Mouse (Mus musculus): ENCODE data around the gene Phldb2.

Gene Phldb2

DNA sequence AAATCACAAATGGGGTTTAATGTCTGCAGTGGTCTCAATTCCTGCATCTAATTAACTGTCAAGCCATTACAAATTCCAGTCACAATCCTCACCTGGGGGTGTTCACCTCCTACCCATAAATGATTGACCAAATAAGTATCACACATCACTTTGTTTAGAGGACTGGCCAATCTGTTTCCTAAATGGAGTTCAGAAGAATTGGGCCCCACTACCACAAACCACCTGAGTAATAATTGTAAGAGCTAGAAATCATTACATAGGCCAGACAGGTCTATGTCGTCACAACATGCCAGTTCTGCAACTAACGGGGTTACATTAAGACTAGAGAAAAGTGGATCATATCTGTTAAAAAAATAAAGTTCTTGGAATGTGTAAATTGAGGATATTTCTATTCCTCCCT, 1.4 kb downstream of the Phldb2 start:
- DNase-seq (ENCODE audit: low spot score): no peak

DNA sequence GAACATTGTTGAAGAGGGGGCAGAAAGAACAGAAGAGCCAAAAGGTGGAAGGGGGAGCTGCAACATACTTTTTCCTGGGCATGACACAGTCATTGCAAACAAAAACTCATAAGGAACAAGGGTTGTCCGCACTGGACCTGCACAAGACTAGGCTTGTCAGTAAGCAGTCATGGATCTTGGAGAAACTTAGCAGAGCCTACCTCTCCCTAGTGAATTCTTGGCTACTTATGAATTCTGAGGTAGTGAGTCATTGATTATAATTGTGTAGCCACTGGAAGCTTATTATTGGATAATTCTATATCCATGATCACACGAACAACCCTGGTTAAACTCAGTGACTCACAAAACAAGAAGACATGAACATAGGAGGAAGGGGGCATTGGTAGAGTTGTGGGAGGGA, 7.1 kb downstream of the Phldb2 start:
- peak; percentile 40 for DNase-seq (ENCODE audit: low spot score)

DNA sequence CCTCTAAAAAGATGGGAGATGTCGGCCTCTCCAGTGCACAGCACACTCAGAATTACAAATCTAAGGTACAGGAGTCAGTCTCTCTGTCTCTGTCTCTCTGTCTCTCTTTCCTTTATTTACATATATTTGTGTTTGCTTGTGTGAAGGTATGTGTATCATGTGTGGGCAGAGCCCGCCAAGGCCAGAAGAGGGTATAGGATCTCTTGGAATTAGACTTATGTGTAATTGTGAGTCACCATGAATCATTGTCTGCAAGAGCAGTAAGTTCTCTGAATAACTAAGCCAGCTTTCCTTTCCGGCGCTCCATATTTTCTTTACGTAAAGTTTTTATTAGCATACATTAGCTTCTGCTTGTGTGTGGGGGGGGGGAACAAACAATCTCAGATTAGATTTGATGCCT, 7.7 kb downstream of the Phldb2 start:
- DNase-seq (ENCODE audit: low spot score): no peak

DNA sequence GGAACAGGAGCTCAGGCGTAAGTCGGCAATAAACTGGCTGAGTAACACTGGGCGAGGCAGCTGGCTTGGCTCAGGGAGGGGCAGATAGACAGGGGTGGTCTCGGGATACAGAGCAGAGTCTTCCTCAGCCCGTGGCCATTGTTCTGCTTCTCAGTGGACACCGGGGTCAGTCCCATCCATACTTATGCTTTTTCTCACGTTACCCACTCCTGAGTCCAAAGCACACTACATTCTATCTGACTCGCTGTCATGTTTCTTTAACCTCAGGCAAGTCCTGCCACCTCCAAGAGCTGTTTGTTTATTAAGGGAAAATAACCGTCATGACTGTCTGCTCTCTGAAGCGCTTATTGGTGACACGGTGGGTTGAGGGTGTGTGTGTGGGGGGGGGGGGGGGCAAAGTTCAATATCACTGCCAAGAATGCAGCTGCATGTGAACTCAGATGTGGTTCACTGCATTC, 8.2 kb downstream of the Phldb2 start:
- DNase-seq (ENCODE audit: low spot score): no peak

DNA sequence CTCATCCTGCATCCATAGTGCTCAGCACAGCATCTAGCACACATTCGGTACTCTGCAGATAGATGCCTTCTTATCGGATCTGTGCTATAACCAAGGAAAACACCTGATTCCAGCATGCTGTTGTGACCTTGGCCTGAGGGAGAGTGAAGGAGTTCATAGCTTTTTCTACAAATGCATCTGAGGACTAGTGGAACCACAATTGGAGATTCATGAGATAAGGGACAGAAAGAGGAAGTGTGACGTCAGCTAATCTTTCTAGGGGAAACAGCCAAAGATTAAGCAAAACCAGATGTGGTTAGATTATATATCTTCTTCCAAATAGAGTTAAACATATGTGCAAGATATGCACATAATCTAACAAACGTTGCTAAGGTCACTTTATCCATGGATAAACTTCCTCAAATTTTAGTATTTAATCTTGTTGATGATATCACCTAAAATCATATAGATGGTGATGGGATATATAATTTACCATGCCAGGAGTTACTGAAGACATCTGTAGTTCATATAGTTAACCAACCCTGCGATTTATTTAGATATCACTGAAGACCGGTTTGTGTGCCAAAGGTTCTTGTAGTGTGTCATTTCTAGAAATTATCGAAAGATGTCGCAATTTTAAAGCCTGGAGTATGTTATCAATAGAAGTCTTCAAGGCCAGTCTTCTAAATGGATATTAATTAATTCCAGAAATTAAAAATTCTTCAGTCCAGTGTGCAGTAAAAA, 11.1 kb downstream of the Phldb2 start:
- no peak for DNase-seq (ENCODE audit: low spot score)

DNA sequence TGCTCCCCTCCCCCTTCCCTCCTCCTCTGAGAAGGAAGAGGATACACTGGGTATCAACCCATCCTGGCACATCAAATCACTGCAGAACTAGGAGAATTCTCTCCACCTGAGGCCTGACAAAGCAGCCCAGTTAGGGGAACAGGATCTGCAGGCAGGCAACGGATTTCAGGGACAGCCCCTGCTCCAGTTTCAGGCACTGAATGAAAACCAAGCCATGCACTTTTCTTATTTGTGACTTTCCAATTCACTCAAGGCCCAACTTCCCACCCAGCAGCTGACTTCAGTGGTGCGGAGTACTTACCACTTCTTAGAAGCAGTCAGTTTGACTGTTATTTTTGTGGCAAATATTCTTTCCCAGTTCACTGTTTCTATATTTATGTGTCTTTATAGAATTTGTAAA, 12.7 kb downstream of the Phldb2 start:
- no peak for DNase-seq (ENCODE audit: low spot score)

DNA sequence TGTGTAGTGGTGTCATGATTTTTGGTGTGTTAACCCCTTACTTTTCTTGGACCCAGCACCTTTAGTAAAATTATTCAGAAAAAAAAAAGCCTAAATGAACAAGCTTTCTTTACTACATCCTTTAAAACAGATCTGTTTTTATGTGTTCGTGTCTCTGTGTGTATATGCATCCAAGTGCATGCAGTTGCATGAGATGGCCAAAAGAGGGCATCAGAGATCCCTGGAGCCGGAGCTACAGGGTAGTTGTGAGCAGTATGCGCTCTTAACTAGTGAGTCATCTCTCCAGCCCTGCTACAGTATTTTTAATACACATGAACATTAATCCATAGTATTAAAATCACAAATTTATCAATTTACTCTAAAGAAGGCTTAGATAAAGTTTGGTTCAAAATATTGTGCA, 14.0 kb downstream of the Phldb2 start:
- DNase-seq (ENCODE audit: low spot score): no peak

DNA sequence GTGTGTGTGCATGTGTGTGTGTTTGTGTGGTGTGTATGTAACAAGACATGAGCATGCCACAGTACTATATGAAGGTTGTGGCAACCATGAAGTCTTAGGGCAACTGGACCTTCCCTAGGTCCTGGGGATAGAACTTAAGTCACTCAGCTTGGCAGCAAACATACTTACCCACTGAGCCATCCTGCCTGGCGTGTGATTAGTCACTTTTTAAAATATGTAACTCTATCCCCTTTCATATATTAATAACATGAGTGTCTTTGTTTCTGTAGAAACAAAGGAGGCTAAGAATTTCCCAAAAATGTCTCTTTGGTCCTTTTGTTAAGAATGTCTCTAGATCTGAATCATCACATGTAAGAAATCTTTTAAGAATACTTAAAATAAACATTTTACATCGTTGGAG, 16.0 kb downstream of the Phldb2 start:
- no peak for DNase-seq (ENCODE audit: low spot score)

DNA sequence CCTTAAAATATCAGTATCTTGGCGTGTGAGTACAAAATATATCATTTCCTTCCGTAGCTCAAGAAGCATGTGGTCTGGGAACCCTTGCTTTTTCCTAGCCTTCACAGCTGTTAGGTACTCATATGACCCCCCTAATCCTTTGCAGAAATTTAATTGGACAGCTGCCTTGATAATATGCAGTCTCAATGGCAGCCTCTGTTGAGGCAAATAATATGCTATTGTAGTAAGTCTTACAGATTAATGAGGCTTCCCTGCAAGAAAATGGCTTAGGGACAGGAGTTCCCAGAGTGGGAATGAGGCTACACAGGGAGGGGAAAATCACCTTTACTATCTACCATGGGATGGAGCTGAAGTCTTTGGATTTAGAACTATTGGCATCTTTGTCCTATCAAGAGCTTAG, 16.9 kb downstream of the Phldb2 start:
- no peak for DNase-seq (ENCODE audit: low spot score)

DNA sequence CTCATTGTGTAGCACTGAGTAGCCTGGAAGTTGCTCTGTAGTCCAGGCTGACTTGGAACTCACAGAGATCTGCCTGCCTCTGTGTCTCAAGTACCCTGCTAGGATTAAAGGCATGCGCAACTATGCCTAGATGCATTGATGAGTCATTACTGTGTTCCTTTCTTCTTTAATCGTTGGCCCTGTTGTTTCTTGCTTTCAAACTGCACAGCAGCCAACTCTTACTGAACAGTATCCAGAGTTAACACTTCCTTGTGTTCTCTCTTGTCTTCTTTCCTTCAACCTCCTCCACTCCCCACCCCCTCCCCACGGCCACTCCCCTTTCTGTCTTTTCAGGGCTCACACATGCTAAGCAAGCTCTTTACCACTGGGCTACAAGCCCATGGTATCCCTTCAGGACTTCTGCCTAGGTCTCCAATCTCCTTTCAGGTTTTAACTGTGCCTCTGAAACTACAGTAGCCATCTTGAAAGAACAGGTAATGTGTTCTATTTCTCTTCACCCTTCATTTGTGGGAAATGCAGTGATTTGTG, 17.4 kb downstream of the Phldb2 start:
- no peak for DNase-seq (ENCODE audit: low spot score)

DNA sequence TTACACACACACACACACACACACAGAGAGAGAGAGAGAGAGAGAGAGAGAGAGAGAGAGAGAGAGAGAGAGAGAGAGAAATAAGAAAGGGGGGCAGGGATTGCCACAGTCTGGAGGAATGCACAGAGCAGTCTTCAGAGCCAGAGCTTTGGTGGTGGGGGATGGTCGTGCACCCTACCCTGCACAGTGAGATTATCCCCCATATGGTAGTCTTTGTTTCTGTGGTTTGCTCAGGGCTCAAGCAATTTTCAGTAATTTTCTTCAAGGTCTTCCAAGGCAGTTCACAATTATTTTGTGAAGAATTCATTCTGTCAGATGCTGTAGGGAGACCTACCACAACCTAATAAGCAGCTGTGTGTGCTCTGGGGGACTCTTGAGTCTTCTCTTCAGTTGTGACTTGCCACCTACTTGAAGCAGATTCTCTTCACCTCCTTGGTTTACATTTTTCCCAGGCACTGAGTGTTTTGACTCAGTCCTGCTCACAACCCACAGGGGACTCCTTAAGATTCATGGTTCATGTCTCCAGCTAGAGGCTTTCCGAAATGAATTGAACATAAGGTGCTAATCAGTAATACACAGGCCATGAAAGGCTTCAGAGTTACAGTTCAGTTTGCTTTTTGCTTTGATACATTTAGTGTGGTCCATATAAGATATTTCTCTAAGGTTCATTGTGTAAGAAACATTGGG, 18.5 kb downstream of the Phldb2 start:
- no peak for DNase-seq (ENCODE audit: low spot score)

DNA sequence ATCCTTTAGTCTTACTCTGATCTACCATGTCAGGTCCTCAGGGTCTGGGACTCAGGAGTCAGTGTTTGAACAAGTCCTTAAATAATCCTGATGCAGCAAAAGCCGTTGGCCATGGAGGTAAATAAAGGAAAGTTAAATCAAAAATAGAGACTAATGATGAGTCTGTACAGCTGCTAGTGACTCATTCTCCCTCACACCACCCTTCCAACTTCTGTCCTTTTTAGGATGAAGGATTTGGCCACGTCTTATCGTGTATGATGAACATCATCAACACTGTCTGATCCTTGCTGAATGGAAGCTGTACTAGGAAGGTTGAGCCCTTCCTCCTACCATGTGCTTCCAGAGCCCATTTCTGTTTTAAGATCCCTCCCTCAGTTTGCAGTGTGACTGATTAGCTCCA, 23.1 kb downstream of the Phldb2 start:
- no peak for DNase-seq (ENCODE audit: low spot score)

DNA sequence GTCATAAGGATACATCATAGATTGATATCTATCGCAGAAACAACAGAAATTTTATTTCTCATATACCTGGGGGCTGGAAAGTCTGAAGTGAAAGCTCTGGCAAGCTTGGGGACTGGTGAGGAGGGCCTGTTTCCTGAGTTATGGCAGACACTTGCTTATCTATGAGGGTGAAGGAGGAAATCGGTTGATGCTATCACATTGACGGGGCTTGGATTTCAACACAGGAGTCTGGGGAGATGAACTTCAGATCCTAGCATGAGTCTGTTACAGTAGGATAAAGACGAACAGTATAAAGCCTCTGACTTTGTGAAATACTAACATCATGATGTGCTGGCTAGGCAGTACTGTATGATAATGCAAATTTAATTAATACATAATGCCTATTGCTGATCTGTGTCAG, 25.3 kb downstream of the Phldb2 start:
- DNase-seq (ENCODE audit: low spot score): no peak

DNA sequence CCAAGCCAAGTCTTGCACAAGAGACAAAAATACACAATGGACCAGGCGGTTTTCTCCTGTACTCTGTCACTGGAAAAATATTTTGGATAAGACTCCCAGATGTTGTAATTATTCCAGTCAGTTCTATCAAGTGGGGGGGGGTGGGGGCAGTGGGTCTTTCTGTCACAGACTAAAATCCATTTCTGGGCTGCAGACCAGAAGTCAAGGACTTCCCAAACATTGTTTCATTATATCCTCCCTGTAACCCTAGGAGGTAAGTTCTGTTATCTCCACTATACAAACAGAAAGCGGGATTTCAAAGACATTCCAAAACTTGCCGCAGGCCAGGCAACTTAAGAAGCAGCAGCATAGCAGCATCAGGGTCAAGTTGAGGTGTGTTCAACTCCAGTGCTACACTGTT, 25.8 kb downstream of the Phldb2 start:
- no peak for DNase-seq (ENCODE audit: low spot score)

DNA sequence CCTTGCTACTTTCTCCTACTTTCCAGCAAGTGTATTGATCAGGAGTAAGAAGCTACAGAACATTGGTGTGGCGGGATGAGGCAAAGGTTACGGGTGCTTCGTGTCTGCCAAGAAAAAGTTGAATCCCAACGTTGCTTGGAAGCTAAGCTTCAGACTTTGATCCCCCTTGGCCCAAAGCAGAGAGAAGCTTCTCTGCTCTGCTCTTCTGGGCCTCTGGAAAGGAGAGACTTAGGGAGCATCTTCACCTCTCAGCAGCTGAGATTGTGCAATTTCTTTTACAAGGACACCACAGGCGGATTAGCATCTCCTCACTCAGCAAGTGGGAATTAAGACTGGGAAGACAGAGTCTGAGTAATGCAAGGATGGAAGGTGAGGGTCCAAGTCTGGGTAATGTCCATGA, 26.5 kb downstream of the Phldb2 start:
- DNase-seq (ENCODE audit: low spot score): peak; percentile 13

DNA sequence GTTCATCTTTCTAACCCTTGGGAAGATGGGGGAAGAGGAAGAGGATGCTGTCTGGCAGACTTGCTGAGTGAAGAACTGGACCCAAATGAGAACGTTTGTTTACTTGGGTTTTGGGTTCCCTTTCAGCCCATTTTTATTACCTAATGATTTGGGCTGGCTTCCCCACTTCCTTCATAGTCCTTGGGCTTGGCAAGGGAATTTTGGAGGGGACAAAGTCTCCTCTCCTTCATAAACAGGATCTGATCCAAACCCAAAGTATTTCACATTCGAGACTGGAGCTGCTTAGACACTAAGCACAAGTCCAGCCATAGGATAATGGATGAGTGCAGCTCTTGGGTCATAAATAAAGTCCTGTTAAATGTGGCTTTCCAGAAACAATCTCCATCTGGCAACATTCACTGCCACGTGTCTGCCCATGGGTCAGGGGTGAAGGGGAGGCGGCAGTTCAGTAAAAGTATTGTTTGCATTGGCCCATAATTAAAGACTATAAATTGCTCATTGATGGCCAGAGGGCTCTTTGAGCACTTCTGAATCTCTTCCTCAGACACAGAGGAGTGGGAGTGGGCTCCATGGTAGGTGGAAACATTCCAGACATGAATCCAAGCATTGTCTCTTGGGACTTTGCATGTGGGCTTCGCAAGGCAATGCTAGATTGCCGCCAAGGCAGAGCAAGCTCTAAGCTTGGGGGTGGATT, 29.5 kb downstream of the Phldb2 start:
- no peak for DNase-seq (ENCODE audit: low spot score)

DNA sequence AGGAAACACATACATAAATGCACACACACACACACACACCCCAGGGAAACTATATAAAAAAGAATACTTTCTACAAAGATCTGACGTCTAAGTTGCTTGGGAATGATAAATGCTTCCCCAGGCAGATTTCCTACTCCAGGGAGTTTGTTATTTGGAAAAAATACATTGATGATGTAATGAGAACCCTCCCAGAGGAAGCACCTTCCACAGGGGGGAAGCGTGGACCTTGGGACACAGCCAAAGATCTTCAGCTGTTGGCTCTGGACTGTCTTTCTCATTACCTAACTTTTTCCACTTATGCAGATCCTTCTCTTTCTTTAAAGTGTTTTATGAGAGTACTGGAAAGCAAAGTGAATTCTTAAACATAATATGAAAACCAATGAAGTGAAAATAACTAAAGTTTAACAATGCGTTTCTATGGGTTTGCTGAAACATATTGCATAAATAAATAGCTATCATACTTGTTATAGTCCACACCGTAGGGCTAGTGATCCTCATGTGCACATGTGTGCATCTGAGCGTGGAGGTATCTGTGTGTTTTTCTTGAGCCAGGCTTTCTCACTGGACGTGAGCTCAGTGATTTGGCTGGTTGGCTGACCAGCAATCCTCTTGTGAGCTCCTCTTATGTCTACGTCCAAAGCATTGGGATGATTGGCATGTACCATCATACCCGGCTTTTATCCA, 30.7 kb downstream of the Phldb2 start:
- no peak for DNase-seq (ENCODE audit: low spot score)

DNA sequence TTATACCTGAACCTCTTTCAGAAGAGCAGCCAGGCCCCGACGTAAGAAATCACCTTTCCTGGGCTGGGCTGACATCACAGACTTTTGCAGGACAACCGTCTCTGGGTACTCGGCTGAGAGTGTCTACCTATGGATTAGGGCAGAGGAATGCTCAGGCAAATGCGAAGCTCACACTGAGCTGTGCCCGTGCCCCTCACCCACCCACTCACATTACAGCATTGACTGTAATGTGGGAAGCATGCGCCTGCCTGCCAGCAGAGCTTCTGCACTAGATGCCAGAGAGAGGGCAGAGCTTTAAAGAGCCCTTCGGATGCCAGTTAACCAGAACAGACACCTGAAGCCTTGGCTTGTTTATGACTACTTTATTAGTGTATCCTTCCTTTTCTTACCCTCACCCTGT, 33.8 kb downstream of the Phldb2 start:
- no peak for DNase-seq (ENCODE audit: low spot score)

DNA sequence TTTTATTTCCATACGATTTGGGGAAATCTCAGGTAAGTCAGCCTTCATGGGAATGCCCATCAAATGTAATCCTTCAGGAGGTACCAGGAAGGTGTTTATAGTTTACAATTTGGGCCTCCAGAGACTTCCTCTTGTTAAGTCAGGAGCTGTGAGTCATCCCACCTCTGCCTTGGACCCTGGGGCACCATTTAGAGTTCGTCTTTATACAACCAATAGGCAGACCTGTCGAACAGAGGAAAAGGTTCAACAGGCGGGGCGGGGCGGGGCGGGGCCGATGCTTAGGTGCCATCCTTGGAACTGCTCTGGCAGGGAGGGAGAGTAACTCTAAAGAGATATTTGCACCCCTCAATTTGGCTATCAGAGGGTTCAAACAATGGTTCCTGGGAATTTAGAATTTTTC, 49.8 kb downstream of the Phldb2 start:
- no peak for DNase-seq (ENCODE audit: low spot score)

DNA sequence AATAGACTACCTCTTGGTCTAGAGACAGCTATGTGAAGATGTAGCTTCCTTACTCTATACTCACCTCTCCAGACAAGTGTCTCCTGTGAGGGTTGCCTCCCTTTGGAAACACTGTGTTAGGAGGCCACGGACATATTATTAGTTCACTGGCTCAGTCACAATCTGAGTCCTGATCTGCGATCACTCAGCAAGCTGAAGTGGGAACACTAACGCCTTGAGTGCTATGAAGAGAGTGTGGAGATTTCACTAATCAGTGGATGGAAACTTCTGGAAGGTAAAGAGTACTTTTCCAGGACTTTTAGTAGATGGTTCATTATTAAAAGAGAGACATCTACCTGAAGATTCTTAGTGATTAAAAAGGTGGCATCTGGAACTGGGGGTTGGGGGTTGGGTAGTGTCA, 54.9 kb downstream of the Phldb2 start:
- no peak for DNase-seq (ENCODE audit: low spot score)

DNA sequence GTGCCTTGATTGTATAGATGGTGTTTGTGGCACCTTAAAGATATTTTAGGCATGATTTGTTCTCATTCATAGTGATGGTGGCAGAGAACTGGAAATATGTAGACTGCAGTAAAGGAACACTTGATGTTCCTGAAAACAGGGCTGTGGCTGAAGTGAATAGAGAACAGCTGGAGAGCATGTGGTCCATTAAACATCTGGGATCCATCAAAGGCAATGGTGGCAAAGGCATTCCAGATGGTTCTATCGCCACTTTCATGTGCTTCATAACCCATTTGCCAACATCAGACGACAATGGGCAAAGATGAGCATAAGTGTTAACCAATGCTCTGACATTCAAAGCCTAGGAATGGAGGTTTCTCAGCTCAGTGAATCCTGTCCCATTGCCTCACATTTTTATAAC, 56.8 kb downstream of the Phldb2 start:
- no peak for DNase-seq (ENCODE audit: low spot score)

DNA sequence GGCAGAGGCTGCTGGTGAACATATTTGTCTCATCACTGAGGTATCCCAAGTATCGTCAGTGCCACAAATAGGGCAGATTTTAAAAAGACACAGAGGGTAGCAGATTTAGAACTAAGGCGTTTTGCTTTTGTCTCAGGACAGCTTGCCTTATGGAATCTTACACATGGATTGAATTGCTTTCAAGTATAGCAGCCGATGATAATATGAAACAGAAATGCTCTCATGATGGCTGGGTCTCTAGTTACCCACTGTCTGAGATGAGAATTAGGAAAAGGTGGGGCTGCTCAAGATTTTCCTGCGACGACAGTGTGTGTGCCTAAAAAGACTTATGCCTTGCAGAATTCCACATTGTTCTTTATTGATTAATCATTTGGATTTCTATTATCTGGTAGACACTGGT, 58.4 kb downstream of the Phldb2 start:
- DNase-seq (ENCODE audit: low spot score): no peak

DNA sequence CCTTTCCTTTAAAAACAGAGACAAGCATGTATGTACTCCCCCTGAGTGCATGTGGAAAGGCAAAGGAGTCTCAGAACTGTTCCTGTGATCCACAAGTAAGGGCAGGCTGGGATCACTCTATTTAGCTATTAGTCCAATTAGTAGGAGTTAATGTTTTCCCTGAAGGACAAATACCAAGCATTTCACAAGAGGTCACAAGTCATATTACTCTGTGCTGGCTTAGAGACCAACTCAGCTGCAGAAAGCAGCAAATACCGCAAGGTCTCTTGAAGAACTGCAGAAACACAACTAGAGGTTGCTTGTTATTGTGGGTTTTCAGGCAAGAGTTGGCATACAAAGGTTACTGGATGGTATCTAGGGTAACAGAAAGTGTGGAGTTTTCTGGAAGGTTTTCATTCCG, 59.6 kb downstream of the Phldb2 start:
- DNase-seq (ENCODE audit: low spot score): no peak
